Mouse (Mus musculus) ES-E14 (cell line): Measurements from ENCODE around the gene Cend1.

Source experiments
- CHD2 ChIP-seq: IDR thresholded peaks from 2 replicates; pipeline ENCODE4 v1.6.1; 2014; ENCODE audit warnings: mild to moderate bottlenecking, low read depth, low read length, inconsistent platforms
- HCFC1 ChIP-seq: IDR thresholded peaks from 2 replicates; pipeline ENCODE4 v1.6.1; 2012; ENCODE audit warnings: low read length, inconsistent platforms, borderline replicate concordance; ENCODE audit not compliant: insufficient read depth
- ZC3H11A ChIP-seq: IDR thresholded peaks from 2 replicates; pipeline ENCODE4 v1.6.1; 2012; ENCODE audit warnings: low read depth, mild to moderate bottlenecking, inconsistent platforms, low read length, borderline replicate concordance
- ZNF384 ChIP-seq: IDR thresholded peaks from 2 replicates; pipeline ENCODE4 v1.6.1; 2012; ENCODE audit warnings: low read depth, low read length, inconsistent platforms

GRCm38 (mm10) chr7:141460391-141461113 is 31.3 kb upstream of the Cend1 start, which contains the start of gene Cracr2b:
- no peak for TF ChIP-seq ZNF384
- no peak for TF ChIP-seq HCFC1
- TF ChIP-seq ZC3H11A, result no peak
- no peak for TF ChIP-seq CHD2
